Mouse (Mus musculus) naive thymus-derived CD4-positive, alpha-beta T cell, adult 2 months (primary cell): Measurements from ENCODE around the gene Ing1.
"Not testable (repeated sequence)": the region's sequence is repeated elsewhere in the genome, so short reads cannot be mapped to it uniquely, and the experiment has no call there.

Source experiments
- DNase-seq: peaks from one replicate; pipeline ENCODE4 v3.0.0-alpha.2; 2011; ENCODE audit warnings: low read depth

The Ing1 gene

DNA sequence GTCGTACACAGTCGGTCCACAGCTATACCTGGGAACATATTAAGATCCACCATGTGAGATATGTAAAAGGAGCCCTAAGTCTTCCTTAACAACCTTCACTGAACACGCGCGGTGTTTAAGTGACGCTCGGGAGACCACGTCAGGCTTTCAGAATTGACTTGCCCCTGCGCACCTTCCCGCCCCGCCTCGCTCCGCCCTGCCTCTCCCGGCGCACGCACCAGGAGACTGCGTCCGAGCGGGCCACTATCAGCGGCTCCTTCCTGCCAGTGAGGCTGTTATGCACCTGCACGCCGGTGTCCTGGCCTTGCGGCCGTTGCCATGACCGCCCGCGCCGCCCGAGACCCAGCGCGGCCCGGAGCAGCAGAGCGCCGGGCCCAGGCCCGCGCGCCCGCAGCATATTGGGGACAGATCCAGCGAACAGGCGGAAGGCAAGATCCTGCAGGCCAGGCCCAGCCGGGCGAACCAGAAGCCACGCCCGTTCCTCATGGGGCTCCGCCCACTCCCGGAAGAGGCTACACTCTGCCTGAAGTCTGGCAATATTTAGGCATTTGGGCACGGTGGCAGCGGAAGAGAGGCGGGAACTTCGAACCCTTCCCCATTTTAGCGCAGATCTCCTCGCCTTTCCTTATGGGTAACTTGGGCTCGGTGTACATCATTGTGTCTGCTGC is 5.0 kb upstream of the Ing1 start, which contains the start of gene Cars2:
TSS of gene Cars2 (minus strand) at position 503 of the 668 bp plus-strand sequence.
- DNase-seq, result peak; percentile 94

DNA sequence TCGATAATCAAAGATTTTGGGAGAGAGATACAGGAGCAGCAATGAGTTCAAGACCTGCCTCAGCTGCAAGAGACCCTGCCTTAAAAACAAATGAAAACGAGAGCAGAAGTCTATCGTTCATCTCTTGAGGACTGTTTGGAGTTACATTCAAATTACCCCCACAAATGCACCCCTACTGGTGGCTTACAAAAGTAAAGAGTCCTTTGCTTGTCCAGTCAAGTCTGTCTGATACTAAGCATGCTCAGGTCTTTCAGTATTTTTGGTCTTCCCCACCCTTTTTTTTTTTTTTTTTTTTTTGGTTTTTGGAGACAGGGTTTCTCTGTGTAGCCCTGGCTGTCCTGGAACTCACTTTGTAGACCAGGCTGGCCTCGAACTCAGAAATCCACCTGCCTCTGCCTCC is 3.9 kb upstream of the Ing1 start:
- peak; percentile 34 for DNase-seq

DNA sequence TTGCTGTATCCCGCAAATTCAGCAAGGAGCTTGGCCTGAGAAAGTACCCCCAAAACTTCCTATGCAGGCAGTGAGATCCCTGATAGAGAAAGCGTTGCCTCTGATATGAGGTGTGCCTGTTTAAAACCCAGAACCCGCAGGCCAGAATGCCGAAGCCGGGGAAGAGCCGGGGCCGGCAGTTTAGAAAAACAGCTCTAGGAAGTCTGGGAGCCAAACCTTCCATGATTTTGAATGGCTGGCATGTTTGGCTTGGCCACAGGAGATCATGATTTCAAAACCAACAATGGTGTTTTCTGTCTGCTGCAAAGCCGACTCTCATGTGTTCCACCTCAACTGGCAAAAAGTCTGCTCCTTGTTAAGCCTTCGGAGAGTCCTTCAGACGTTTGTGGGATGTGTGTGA is 3.0 kb upstream of the Ing1 start:
- no peak for DNase-seq

DNA sequence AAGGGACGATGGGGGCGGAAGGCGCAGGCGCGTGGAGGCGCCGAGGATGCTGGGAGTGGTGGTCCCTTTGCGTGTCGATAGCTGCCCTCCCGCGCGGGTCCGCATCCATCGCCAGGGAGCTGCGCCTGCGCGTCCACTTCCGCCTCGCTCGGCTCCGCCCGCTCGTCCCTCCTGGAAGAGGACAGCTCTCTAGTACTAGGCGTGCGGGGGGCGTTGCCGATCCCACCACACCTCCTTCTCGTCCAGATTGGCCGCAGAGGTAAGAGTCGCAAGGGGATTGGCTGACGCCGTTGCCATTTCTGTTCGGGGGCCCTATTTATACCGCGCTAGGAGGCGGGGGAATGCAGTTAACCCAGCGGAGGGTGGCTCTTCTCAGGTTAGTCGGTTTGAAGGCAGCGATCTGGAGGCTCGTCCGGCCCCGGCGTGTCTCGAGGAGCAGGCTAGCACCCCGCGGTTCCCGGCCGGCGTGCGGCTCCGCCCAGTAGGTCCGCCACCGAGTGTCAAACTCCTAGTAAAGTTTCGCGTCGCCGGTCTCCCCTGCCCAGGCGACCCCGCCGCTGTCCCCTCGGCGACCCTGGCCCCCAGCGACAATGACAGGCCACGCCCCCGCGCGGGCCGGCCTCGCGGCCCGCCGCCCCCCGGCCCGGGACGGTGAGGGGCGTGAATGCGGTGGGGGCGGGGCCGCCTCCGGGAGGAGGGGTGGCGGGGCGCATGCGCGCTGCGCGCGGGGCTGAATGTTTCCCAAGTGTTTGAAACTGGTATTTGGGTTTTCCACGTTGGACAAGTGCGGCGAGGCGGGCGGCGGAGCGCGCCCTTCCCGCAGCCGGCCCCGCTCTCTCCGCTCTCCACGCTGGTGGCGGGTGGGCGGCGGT is 585 bp downstream of the Ing1 start:
- peak; percentile 99 for DNase-seq

DNA sequence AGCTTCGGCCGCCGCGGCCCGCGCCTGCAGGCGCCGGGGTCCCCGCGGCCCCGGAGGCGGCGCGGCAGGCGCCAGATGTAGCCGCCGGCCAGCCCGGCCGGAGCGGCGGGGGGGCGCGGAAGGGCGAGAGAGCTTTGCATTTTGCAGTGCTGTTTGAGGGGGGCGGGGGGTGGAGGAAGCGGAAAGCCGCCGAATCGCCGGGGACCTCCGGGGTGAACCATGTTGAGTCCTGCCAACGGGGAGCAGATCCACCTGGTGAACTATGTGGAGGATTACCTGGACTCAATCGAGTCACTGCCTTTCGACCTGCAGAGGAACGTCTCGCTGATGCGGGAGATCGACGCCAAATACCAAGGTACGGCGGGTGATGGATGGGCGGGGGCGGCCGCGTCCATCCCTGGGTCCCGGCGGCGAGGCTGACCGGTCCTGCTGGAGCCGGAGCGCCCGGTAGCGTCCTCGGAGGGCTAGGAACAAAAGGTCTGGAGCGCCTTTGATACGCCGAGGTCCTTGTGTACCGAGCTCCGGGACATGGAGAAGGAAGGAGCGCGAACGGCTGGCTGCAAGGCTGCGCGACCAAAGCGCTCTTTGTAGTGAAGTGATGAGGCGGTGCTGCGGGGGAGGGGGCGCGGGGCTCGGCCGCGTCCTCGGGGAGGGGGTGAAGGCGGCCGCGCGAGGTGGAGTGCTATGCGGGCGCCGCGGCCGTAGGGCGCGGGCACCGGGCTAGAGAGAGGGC is 1.5 kb downstream of the Ing1 start:
- DNase-seq, result peak; percentile 73

DNA sequence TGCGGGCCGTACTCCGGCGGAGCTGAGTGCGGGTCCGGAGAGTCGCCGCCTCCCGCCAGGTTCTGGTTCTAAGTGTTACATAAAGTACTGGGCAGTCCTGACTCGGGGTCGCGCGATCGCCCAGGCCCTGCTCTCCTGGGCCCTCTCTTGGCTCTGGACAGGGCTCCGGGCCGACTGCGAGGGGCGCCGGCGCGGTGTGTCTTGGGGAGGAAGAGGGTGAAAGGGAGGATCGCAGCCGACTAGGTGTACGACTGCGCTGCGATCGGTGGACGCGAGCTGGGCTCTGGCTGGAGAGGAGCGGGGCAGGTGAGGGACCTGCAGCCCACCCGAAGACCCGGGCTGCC is 2.0 kb downstream of the Ing1 start:
- no peak for DNase-seq

DNA sequence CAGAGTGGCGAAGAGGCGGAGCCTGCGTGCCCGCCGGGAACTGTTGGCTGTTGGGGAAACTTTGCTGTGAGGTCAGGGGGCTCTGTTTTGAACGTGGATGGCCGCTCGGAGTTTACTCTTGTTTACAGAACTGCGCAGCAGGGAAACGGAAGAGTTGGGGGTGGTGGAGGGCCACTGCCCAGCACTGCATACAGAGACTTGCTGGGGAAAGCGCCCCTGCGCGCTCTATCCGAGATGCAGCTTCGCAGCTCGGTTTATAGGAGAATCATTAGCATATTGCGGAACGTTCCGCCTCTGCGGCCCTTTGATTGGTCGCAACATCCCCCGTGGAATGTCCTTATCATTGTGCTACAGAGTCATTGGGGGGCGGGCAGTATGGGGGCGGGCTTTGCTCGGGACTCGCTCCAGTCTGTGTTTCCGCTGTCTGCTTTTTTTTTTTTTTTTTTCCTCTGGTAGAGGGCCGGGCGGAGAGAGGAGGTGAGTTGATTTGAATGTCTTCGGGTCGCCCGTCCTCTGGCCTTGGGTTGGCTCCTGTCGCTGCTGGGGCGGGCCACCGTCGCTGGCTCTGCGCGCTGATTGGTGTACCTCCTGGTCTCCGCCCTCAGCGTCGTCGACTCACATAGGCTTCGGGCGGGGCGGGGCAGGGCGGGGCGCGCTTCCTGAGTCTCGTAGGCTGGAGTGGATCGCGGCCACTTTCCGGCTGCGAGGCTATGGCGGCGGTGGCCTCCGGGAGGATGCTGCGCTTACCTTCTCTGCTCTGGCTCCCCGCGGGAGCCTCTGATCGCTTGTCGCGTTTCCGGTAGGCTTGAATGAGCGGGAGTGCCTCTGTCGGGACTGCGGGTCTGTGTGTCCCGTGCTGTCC is 2.6 kb downstream of the Ing1 start:
- peak; percentile 99 for DNase-seq

DNA sequence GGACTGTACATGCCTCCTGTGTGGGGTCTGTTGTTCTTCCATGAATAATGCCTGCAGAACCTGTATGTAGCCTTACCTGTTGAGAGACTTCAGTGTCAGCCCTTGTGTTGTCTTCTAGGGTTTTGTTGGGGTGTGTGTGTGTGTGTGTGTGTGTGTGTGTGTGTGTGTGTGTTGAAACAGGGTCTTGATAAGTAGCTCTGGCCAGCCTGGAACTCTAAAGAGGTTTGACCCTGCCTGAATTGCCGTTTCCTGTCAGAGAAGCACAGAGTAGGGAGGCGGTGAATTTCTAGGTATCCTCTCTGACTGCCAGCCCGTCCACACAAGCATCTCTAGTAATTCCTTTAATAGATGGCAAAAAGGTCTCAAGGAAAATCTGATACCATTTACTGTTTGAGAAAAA is 4.1 kb downstream of the Ing1 start:
- DNase-seq, result no peak

DNA sequence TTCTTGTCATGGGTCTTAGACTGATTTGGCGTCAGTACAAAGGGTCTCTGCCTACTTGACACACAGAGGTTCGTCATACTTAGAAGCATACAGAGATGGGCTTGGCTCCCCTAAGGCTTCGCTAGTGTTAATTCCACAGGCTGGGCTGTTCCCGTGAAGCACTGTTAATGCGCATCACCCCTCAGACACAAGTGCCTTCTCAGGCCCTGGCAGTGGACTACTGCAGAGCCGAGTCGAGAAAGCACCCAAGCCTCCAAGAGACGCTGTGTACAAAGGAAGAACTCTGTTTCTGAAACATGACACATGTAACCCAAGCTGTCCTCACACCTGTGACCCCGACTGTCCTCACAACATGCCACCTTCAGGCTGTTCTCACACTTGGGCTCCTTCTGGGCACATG is 4.8 kb downstream of the Ing1 start:
- DNase-seq, result no peak

DNA sequence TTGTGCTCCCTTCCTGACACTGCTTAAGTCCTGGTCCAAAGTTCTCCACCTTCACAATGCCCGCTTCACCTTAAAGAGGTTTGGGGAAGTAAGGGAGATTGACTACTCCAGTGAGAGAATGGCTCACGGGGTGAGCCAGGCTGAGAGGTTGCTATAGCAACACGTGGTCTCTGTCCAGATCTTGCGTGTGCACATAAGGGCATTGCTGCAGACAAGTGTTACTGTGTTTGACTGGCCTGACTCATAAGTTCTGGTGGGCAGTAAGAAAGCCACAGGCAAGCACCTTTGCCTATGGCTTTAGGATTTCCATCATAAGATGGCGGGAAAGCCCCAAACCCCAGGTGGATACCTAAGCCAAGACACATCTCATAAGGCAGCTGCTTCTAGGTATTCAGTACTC is 8.9 kb downstream of the Ing1 start:
- no peak for DNase-seq

DNA sequence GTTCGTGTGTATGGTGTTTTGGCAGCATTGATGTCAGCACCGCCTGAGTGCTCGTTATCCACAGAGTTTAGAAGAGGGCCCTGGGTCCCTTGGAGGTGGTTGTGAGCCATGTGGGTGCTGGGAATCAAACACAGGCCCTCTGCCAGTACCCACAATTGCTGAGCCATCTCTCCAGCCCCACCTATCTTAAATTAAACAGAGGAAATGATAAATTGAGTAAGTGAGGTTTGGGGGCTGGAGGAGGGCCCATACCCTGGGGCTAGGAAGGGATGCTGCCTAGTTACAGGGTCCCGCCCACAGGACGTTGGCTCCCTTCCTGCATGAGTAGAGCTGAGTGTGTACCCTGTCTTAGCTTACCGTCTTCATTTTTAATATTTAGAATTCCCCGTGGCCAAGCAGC is 9.3 kb downstream of the Ing1 start:
- no peak for DNase-seq

DNA sequence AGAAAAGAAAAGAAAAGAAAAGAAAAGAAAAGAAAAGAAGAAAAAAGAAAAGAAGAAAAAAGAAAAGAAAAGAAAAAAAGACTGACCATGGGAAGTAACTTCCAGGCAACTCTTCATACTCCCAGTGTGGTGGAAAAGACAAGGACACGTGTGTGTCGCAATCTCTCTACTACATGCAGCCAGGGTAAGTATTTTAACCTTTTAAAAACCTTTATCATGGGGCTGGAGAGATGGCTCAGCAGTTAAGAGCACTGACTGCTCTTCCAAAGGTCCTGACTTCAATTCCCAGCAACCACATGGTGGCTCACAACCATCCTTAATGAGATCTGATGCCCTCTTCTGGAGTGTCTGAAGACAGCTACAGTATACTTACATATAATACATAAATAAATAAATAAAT is 12.8 kb downstream of the Ing1 start:
- DNase-seq, result not testable (repeated sequence)

DNA sequence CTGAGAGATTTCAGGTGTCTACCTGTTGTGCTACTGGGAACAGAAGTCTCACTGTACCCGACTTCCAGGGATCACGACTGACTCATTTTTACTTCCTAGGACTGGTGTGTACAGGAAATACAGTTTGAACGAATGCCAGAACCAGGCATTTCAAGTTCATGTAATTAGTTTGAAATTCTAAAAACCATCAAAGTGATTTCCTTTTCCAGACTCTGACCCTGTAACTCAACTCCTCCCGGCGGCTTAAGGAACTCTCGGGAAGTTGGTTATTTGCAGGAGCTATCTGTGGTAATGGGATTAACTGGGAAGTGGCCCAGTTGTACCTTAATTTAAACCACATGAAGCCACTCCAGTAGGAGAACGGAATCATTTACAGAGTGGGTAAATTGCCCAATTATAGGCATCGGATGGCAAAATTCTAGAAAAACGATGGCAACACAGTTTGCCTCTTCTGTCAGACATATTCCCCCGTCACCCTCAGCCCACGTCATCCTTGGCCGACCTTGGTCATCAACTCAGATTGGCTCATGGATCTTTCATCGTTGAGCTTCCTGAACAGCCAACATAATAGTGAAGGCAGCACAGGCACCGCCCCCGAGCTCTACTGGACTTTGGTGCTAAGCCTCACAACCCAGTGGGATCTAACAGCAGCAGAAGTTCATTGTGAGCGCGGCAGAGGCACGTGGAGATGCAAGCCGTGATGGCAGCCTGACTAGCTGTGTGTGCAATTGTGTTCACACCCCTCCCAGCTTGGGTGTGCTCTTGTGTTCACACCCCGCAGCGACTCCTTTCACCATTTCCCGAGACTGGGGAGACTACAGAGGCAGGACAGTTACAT is 14.1 kb downstream of the Ing1 start:
- no peak for DNase-seq

DNA sequence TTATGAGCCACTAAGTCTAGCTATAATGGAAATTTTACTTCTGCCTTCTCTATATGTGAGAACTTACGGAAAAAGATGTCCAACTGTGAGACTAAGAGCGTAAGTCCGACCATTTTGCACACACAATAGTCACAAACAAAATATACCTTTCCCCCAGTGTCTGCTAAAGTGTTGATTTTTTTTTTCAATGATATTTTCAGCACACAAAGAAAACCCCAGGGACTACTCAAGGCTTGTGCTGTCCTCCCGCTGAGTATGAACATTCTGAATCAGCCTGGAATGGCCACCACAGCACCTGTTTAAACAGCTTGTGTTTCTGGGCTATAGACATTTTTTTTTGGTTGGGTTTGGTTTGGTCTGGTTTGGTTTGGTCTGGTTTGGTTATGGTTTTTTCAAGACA is 15.4 kb downstream of the Ing1 start:
- no peak for DNase-seq

DNA sequence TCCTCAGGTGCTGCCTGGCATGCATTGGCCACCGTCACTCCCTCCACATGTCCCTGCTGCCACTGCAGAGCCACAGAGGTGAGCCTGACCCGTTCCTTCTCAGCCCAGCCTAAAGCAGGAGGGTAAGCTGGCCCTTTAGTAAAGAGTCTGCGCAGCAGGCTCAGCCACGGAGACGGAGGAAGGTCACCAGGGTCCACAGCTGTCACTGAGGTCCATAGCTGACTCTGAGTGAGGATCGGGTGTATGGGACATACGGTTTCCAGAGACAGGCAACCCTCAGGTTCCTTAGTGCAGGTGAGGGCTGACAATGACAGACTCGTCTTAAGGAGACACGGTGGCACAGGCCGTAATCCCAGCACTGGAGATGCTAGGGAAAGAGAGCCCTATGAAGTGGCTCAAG is 16.6 kb downstream of the Ing1 start:
- DNase-seq, result no peak

DNA sequence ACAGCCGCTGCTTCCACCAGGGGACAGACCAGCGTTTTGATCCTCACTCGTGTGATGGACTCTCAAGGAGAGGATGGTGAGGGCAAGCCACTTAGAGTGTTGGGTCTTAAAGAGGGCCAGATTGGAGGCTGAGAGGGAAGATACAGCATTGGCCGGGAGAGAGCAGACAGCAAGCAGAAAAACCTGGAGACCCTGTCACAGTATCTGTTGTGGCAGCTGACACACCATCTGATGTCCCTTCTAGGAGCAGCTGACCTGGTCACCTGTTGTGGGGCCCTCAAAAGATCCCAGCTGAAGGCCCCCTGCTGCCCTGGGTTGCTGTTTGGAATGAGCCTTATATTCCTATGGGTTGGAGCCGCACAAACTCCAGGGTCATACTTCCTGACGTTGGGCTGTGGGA is 17.1 kb downstream of the Ing1 start:
- DNase-seq, result no peak

DNA sequence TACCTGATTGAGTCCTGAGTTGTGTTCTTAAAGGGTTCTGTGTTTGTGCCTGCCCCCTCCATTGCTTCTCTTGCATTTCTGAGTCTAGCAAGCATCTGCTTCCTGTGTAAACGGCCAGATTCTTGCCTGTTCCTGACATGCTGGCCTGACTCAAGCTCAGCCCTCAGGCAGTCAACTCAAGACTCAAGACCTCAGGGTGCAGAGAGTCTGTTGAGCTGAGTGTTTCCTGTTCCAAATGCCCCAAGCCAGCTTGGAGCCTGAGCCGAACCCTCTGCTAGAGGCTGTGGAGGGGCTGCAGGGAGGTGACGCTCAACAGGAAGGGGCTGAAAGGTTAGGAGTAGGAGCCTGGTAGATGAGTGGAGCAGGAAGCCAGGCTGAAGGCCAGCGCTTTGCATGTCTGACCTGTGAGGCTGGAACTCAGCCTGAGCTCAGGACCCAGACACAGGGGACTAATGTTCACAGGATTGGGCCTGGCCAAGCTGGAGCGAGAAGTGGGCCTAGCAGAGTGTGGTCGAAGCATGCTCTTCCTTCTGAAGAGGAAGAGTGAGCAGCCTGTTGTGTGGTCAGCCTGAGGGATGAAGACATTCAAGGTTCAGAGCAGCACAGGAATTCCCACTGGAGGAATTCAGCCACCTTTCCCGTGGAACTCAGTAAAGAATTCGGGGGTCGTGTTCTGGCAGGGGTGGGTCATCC is 19.7 kb downstream of the Ing1 start:
- no peak for DNase-seq

DNA sequence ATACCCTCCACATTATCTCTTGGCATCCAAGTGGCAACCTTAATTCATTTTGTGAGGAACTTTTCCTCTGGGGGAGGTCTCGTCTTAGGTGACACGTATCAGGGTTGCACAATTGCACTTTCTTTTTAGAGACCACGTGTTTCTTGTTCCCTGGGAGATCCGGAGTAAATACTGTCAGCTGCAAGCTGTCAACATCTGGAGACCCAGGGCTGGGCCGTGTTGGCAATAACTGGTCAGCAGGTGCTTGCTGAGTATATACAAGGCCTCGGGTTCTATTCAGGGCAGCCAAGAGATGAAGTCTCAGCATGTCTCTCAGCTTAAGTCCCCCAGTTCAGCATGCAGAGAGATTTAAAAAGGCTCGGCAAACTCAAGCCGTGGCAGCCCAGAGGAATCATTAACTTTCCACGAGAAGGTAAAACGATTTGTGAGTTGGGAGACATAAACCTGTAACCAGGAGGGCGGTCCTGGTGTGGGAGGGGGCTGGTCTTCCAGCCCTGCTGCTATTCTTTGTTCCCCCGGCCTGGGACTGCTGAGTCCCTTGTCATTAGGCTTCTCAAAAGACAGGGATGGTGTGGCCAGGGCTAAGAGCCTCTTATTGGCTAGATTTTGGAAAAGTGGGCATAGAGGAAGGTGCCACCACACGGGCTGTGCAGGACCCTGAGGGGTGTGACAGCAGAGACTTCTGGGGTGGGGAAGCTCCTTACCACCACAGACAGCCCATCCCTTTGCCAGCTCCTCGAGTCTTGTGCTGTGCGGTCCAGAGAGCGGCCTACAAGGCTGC is 20.4 kb downstream of the Ing1 start:
- no peak for DNase-seq

DNA sequence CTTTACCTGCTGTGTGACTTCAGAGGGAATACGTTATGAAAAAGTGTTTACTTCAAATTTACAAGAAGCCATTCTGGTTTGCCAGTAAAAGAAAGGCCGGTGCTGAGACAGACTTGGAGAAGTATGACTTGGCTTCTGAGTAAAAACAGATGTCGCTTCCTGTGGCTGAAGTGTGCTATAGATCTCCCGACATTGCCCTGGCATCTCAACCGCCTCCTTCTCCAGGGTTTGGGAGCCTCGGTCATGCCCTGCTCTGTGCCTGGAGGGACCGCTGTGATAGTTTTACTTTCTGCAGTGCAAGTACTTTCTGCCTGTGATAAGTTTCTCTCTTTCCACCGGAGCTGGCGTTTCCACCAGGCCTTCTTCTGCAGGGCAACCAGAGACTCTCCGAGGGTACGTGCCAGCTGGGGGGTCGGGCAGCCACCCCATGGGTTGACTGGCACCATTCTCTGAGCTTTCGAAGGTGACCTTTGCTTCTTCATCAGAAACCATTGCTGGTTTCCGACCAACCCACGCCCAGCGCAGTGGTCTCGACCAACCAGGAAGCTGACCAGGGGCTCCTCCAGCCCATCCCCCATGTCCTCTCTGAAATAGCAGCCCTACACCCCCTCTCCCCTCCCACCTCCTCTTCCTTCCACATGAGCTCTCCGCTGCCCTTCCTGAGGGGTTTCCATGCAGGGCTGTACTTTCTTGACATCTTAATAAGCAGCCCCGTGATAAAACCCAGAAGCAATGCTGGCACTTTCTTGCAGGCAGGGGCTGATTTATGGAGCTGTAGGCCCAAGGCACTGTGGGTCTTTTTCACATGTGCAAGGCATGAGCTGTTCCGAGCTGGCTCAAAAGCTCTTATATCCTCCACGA is 30.4 kb downstream of the Ing1 start:
- no peak for DNase-seq
